Mouse (Mus musculus) G1E (cell line): ENCODE data around the gene Colgalt2. TPM values are rescaled to one million over a fixed set of nuclear protein-coding genes. Genes with fewer than 3 reads are reported as not detected.

ENCODE experiments used
- ATAC-seq: 2 replicates; pipeline ENCODE4 v1.8.0; 2016; ENCODE audit warnings: mild to moderate bottlenecking; ENCODE audit not compliant: insufficient number of reproducible peaks, poor library complexity, low FRiP score, severe bottlenecking; ENCODE audit errors: extremely low read depth
- DNase-seq: peaks from one replicate; pipeline ENCODE4 v3.0.0; 2012; ENCODE audit warnings: low spot score
- H3K27me3 ChIP-seq: 2 replicates; pipeline ENCODE4 v1.6.1; 2012; ENCODE audit warnings: mild to moderate bottlenecking, low read length, inconsistent platforms; ENCODE audit not compliant: insufficient read depth
- H3K36me3 ChIP-seq: replicated peaks from 2 replicates; pipeline ENCODE3; 2012; ENCODE audit warnings: mild to moderate bottlenecking, inconsistent platforms
- H3K4me1 ChIP-seq: 2 replicates; pipeline ENCODE4 v1.6.1; 2012; ENCODE audit warnings: low read depth, low read length, inconsistent platforms, mixed read lengths; ENCODE audit not compliant: insufficient read depth
- H3K4me3 ChIP-seq: 2 replicates; pipeline ENCODE4 v1.5.1; 2012; ENCODE audit warnings: low read depth, mild to moderate bottlenecking, inconsistent platforms, low read length, moderate library complexity, mixed read lengths
- H3K9me3 ChIP-seq: replicated peaks from 2 replicates; pipeline ENCODE4 v1.6.1; 2012; ENCODE audit warnings: inconsistent platforms
- CTCF ChIP-seq: IDR thresholded peaks from 2 replicates; pipeline ENCODE4 v1.5.1; 2012; ENCODE audit warnings: low read depth, low read length, inconsistent platforms, mixed read lengths
- GATA1 ChIP-seq: IDR thresholded peaks from 2 replicates; pipeline ENCODE4 v1.6.1; 2012; ENCODE audit warnings: borderline replicate concordance, low read length, inconsistent platforms, mixed read lengths
- GATA2 ChIP-seq: IDR thresholded peaks from 2 replicates; pipeline ENCODE4 v1.6.1; 2012; ENCODE audit warnings: low read depth, low read length, inconsistent platforms, borderline replicate concordance
- POLR2AphosphoS5 ChIP-seq: IDR thresholded peaks from 2 replicates; pipeline ENCODE4 v1.6.1; 2012; ENCODE audit warnings: low read depth, low read length, inconsistent platforms; ENCODE audit not compliant: insufficient replicate concordance
- TAL1 ChIP-seq: conservative IDR thresholded peaks from 2 replicates; pipeline ENCODE4 v1.6.1; 2012; ENCODE audit warnings: low read depth, low read length, inconsistent platforms, mixed read lengths
- polyA plus RNA-seq: library from polyadenylated mRNA; stranded (reverse); fragments of >175 nt; gene quantifications from 2 replicates; pipeline ENCODE4 v1.2.3, GENCODE M21; 2012
- total RNA-seq, 2 experiments: library from RNA; stranded (forward) in 1 of 2; stranded (reverse) in 1 of 2; fragments of 200-1000 nt in 1 of 2; fragments of >200 nt in 1 of 2; fragmentation: Nextera tagmentation in 1 of 2; gene quantifications; 2 replicates each; pipeline ENCODE4 v1.2.3; 2014 to 2017

The Colgalt2 gene
- total and polyA plus RNA-seq, 3 experiments, result 0.16 TPM; not detected in 2

GRCm38 (mm10) chr1:152439408-152439807 lies 39.8 kb downstream of the Colgalt2 start:
- no peak overlapping the region for H3K4me3 ChIP-seq
- no peak for DNase-seq
- H3K9me3 ChIP-seq, result no peaks in the 10 kb centered on the region
- ATAC-seq, result no peak
- H3K4me1 ChIP-seq, result no peaks in the 10 kb centered on the region
- H3K27me3 ChIP-seq, result no peaks in the 10 kb centered on the region
- H3K36me3 ChIP-seq, result no peaks in the 10 kb centered on the region
- TF ChIP-seq TAL1 (no peak), CTCF (no peak), GATA1 (no peak), POLR2AphosphoS5 (no peak), GATA2 (no peak)

GRCm38 (mm10) chr1:152439874-152440273 lies 40.2 kb downstream of the Colgalt2 start:
- TF ChIP-seq GATA1 (no peak), POLR2AphosphoS5 (no peak), TAL1 (no peak), CTCF (no peak), GATA2 (no peak)
- H3K36me3 ChIP-seq, result no peaks in the 10 kb centered on the region
- no peaks in the 10 kb centered on the region for H3K27me3 ChIP-seq
- DNase-seq, result no peak
- no peaks in the 10 kb centered on the region for H3K4me1 ChIP-seq
- H3K9me3 ChIP-seq, result no peaks in the 10 kb centered on the region
- no peak overlapping the region for H3K4me3 ChIP-seq
- ATAC-seq, result no peak

GRCm38 (mm10) chr1:152444630-152445029 lies 45.0 kb downstream of the Colgalt2 start:
- Histone ChIP-seq H3K4me3 (no peak overlapping the region), H3K36me3 (no peaks in the 10 kb centered on the region), H3K9me3 (0 out of 2 replicates have a peak, but pooled peaks cover 2% of the 10 kb centered on the region), H3K4me1 (no peaks in the 10 kb centered on the region), H3K27me3 (no peaks in the 10 kb centered on the region)
- TF ChIP-seq CTCF (no peak), POLR2AphosphoS5 (no peak), GATA2 (no peak), TAL1 (no peak), GATA1 (no peak)
- DNase-seq (no peak), ATAC-seq (no peak)

- H3K9me3 ChIP-seq, result 0 out of 2 replicates have a peak, but pooled peaks cover 2% of the 10 kb centered on the region
- no peak overlapping the region for H3K4me3 ChIP-seq
- H3K36me3 ChIP-seq, result no peaks in the 10 kb centered on the region
- no peaks in the 10 kb centered on the region for H3K4me1 ChIP-seq
- no peak for TF ChIP-seq POLR2AphosphoS5
- no peak for TF ChIP-seq TAL1
- no peak for TF ChIP-seq CTCF
- TF ChIP-seq GATA1, result no peak
- no peak for TF ChIP-seq GATA2
- no peak for DNase-seq
- no peaks in the 10 kb centered on the region for H3K27me3 ChIP-seq
- no peak for ATAC-seq
Measured at GRCm38 (mm10) chr1:152445925-152446324, 46.3 kb downstream of the Colgalt2 start.

GRCm38 (mm10) chr1:152454536-152454935 lies 54.9 kb downstream of the Colgalt2 start:
- H3K36me3 ChIP-seq, result no peaks in the 10 kb centered on the region

GRCm38 (mm10) chr1:152455275-152456243 lies 55.9 kb downstream of the Colgalt2 start:
- Histone ChIP-seq H3K9me3 (no peaks in the 10 kb centered on the region; the same call in 1 of the 2 replicates), H3K4me1 (no peaks in the 10 kb centered on the region), H3K4me3 (no peak overlapping the region), H3K36me3 (no peaks in the 10 kb centered on the region), H3K27me3 (no peaks in the 10 kb centered on the region)
- DNase-seq (no peak), ATAC-seq (no peak)
- TF ChIP-seq GATA2 (no peak), POLR2AphosphoS5 (no peak), TAL1 (no peak), GATA1 (no peak), CTCF (no peak)

More at GRCm38 (mm10) chr1:152454536-152454935, 54.9 kb downstream of the Colgalt2 start:
- Histone ChIP-seq H3K4me1 (no peaks in the 10 kb centered on the region), H3K4me3 (no peak overlapping the region), H3K9me3 (no peaks in the 10 kb centered on the region; the same call in 1 of the 2 replicates), H3K27me3 (no peaks in the 10 kb centered on the region)
- ATAC-seq (no peak), DNase-seq (no peak)
- TF ChIP-seq POLR2AphosphoS5, result no peak
- TF ChIP-seq GATA1, result no peak
- TF ChIP-seq TAL1, result no peak
- no peak for TF ChIP-seq GATA2
- no peak for TF ChIP-seq CTCF
